Mouse (Mus musculus): ENCODE results near the gene Krtap1-4. TPM values are rescaled to one million over a fixed set of nuclear protein-coding genes. Genes with fewer than 3 reads are reported as not detected.

Krtap1-4 gene
- polyA plus RNA-seq, 1 experiment from 2014 or later = not detected

Other genes with a start within 250 kb of the Krtap1-4 start
- gene Krt26, start 245.7 kb downstream of the Krtap1-4 start, polyA plus RNA-seq (2016; fragmentation: Nextera tagmentation; extraction: Ambion mirVana) = not detected in 2 replicates
- not detected in 2 replicates for gene Krt27, start 232.6 kb downstream of the Krtap1-4 start, polyA plus RNA-seq (2016; fragmentation: Nextera tagmentation; extraction: Ambion mirVana)
- gene Krt28, start 208.8 kb downstream of the Krtap1-4 start, polyA plus RNA-seq (2016; fragmentation: Nextera tagmentation; extraction: Ambion mirVana) = 0.11 and 0.20 TPM in 2 replicates
- gene Krt10, start 194.3 kb downstream of the Krtap1-4 start, polyA plus RNA-seq (2016; fragmentation: Nextera tagmentation; extraction: Ambion mirVana) = 18.7 and 20.5 TPM in 2 replicates
- not detected in 2 replicates for gene Krt12, start 161.4 kb downstream of the Krtap1-4 start, polyA plus RNA-seq (2016; fragmentation: Nextera tagmentation; extraction: Ambion mirVana)
- gene Krt20, start 145.5 kb downstream of the Krtap1-4 start, polyA plus RNA-seq (2016; fragmentation: Nextera tagmentation; extraction: Ambion mirVana) = 0.26 and 0.59 TPM in 2 replicates
- 0.81 and 1.4 TPM in 2 replicates for gene Krt23, start 90.5 kb downstream of the Krtap1-4 start, polyA plus RNA-seq (2016; fragmentation: Nextera tagmentation; extraction: Ambion mirVana)
- gene Krt39, start 62.3 kb downstream of the Krtap1-4 start, polyA plus RNA-seq (2016; fragmentation: Nextera tagmentation; extraction: Ambion mirVana) = 0.16 and 0.20 TPM in 2 replicates
- gene Krt40, start 40.5 kb downstream of the Krtap1-4 start, polyA plus RNA-seq (2016; fragmentation: Nextera tagmentation; extraction: Ambion mirVana) = not detected in 2 replicates
- gene Krtap3-3, start 32.8 kb downstream of the Krtap1-4 start, polyA plus RNA-seq (2016; fragmentation: Nextera tagmentation; extraction: Ambion mirVana) = not detected in 2 replicates
- gene Krtap3-2, start 26.8 kb downstream of the Krtap1-4 start, polyA plus RNA-seq (2016; fragmentation: Nextera tagmentation; extraction: Ambion mirVana) = not detected in 2 replicates
- gene Gm11939, start 24.2 kb downstream of the Krtap1-4 start, polyA plus RNA-seq (2016; fragmentation: Nextera tagmentation; extraction: Ambion mirVana) = not detected in 2 replicates
- not detected in 2 replicates for gene Krtap3-1, start 17.0 kb downstream of the Krtap1-4 start, polyA plus RNA-seq (2016; fragmentation: Nextera tagmentation; extraction: Ambion mirVana)
- gene Krtap1-5, start 2.6 kb downstream of the Krtap1-4 start, polyA plus RNA-seq (2016; fragmentation: Nextera tagmentation; extraction: Ambion mirVana) = not detected in 2 replicates
- gene Krtap1-3, start 7.7 kb upstream of the Krtap1-4 start, polyA plus RNA-seq (2016; fragmentation: Nextera tagmentation; extraction: Ambion mirVana) = not detected in 2 replicates
- not detected in 2 replicates for gene Krtap9-3, start 14.5 kb upstream of the Krtap1-4 start, polyA plus RNA-seq (2016; fragmentation: Nextera tagmentation; extraction: Ambion mirVana)
- not detected in 2 replicates for gene Gm11938, start 19.7 kb upstream of the Krtap1-4 start, polyA plus RNA-seq (2016; fragmentation: Nextera tagmentation; extraction: Ambion mirVana)
- not detected in 2 replicates for gene Gm11937, start 26.5 kb upstream of the Krtap1-4 start, polyA plus RNA-seq (2016; fragmentation: Nextera tagmentation; extraction: Ambion mirVana)
- not detected in 2 replicates for gene Krtap2-4, start 31.2 kb upstream of the Krtap1-4 start, polyA plus RNA-seq (2016; fragmentation: Nextera tagmentation; extraction: Ambion mirVana)
- gene Gm11562, start 36.8 kb upstream of the Krtap1-4 start, polyA plus RNA-seq (2016; fragmentation: Nextera tagmentation; extraction: Ambion mirVana) = not detected in 2 replicates
- gene Krtap4-1, start 44.6 kb upstream of the Krtap1-4 start, polyA plus RNA-seq (2016; fragmentation: Nextera tagmentation; extraction: Ambion mirVana) = not detected in 2 replicates
- gene Krtap4-2, start 51.4 kb upstream of the Krtap1-4 start, polyA plus RNA-seq (2016; fragmentation: Nextera tagmentation; extraction: Ambion mirVana) = not detected in 2 replicates
- not detected in 2 replicates for gene Krtap4-7, start 60.4 kb upstream of the Krtap1-4 start, polyA plus RNA-seq (2016; fragmentation: Nextera tagmentation; extraction: Ambion mirVana)
- gene Gm11555, start 66.6 kb upstream of the Krtap1-4 start, polyA plus RNA-seq (2016; fragmentation: Nextera tagmentation; extraction: Ambion mirVana) = not detected in 2 replicates
- not detected in 2 replicates for gene Gm11563, start 75.3 kb upstream of the Krtap1-4 start, polyA plus RNA-seq (2016; fragmentation: Nextera tagmentation; extraction: Ambion mirVana)
- not detected in 2 replicates for gene Krtap4-6, start 82.3 kb upstream of the Krtap1-4 start, polyA plus RNA-seq (2016; fragmentation: Nextera tagmentation; extraction: Ambion mirVana)
- not detected in 2 replicates for gene Gm14190, start 107.1 kb upstream of the Krtap1-4 start, polyA plus RNA-seq (2016; fragmentation: Nextera tagmentation; extraction: Ambion mirVana)
- not detected in 2 replicates for gene Gm14180, start 150.6 kb upstream of the Krtap1-4 start, polyA plus RNA-seq (2016; fragmentation: Nextera tagmentation; extraction: Ambion mirVana)
- gene Gm11595, start 189.3 kb upstream of the Krtap1-4 start, polyA plus RNA-seq (2016; fragmentation: Nextera tagmentation; extraction: Ambion mirVana) = not detected in 2 replicates
- gene Krtap4-8, start 197.1 kb upstream of the Krtap1-4 start, polyA plus RNA-seq (2016; fragmentation: Nextera tagmentation; extraction: Ambion mirVana) = not detected in 2 replicates
- not detected in 2 replicates for gene Krtap4-9, start 201.5 kb upstream of the Krtap1-4 start, polyA plus RNA-seq (2016; fragmentation: Nextera tagmentation; extraction: Ambion mirVana)
- gene Gm11596, start 209.8 kb upstream of the Krtap1-4 start, polyA plus RNA-seq (2016; fragmentation: Nextera tagmentation; extraction: Ambion mirVana) = not detected in 2 replicates
- not detected in 2 replicates for gene Gm11569, start 215.3 kb upstream of the Krtap1-4 start, polyA plus RNA-seq (2016; fragmentation: Nextera tagmentation; extraction: Ambion mirVana)
- not detected in 2 replicates for gene Gm11554, start 220.8 kb upstream of the Krtap1-4 start, polyA plus RNA-seq (2016; fragmentation: Nextera tagmentation; extraction: Ambion mirVana)
- not detected in 2 replicates for gene Krtap4-13, start 226.2 kb upstream of the Krtap1-4 start, polyA plus RNA-seq (2016; fragmentation: Nextera tagmentation; extraction: Ambion mirVana)
- not detected in 2 replicates for gene Gm11564, start 232.0 kb upstream of the Krtap1-4 start, polyA plus RNA-seq (2016; fragmentation: Nextera tagmentation; extraction: Ambion mirVana)